Mouse (Mus musculus) heart, adult 2 months (tissue): Measurements from ENCODE around the gene Ak4.

Experiments used
- CTCF ChIP-seq: fragments of 200-600 bp; IDR thresholded peaks from 2 replicates; pipeline ENCODE4 v1.8.1; 2022; ENCODE audit warnings: antibody characterized with exemption, mild to moderate bottlenecking, moderate library complexity
- POLR2A ChIP-seq: fragments of 200-500 bp; IDR thresholded peaks from 2 replicates; pipeline ENCODE4 v1.6.1; 2011; ENCODE audit warnings: mild to moderate bottlenecking, low read depth, low read length, control low read depth; ENCODE audit not compliant: insufficient read depth

- TF ChIP-seq CTCF, result no peak
- no peak for TF ChIP-seq POLR2A
These were observed 9.0 kb downstream of the Ak4 start for GRCm38 (mm10) chr4:101427886-101428680.
